Mouse (Mus musculus) cerebellum, adult 2 months (tissue): ENCODE results near the gene Smim7. TPM values are rescaled to one million over a fixed set of nuclear protein-coding genes. Genes with fewer than 3 reads are reported as not detected.

Experiments used
- DNase-seq, 2 experiments: peaks; one replicate each; pipeline ENCODE4 v3.0.0; 2021
- H3K27ac ChIP-seq: fragments of 200-500 bp; 2 replicates; pipeline ENCODE4 v1.5.1; 2012; ENCODE audit warnings: low read length, control low read depth, inconsistent platforms; ENCODE audit not compliant: insufficient read depth
- H3K27me3 ChIP-seq: fragments of 200-500 bp; 2 replicates; pipeline ENCODE4 v1.6.1; 2012; ENCODE audit warnings: inconsistent platforms, mild to moderate bottlenecking, low read length, moderate library complexity; ENCODE audit not compliant: control insufficient read depth, insufficient read depth
- H3K4me1 ChIP-seq: fragments of 200-500 bp; 2 replicates; pipeline ENCODE4 v1.6.1; 2011; ENCODE audit warnings: low read length; ENCODE audit not compliant: control insufficient read depth, insufficient read depth
- H3K4me3 ChIP-seq: fragments of 200-500 bp; replicated peaks from 2 replicates; pipeline ENCODE3; 2011; ENCODE audit warnings: mild to moderate bottlenecking, low read depth, low read length, control low read depth; ENCODE audit not compliant: insufficient read depth
- CTCF ChIP-seq: fragments of 200-500 bp; IDR thresholded peaks from 2 replicates; pipeline ENCODE4 v1.5.1; 2011; ENCODE audit warnings: low read depth, mild to moderate bottlenecking, control low read depth, low read length, moderate library complexity, borderline replicate concordance; ENCODE audit not compliant: insufficient read depth
- POLR2A ChIP-seq: fragments of 200-500 bp; IDR thresholded peaks from 2 replicates; pipeline ENCODE4 v1.6.1; 2011; ENCODE audit warnings: low read length, control low read depth, borderline replicate concordance; ENCODE audit not compliant: insufficient read depth
- WGBS: fragments of 180-500 bp; shearing (Covaris S2); methylation state at CpG from one replicate; pipeline ENCODE4 v1.1.7; 2018; 5-methylcytosine and 5-hydroxymethylcytosine counted together
- polyA plus RNA-seq: library from polyadenylated mRNA; depleted of rRNA; stranded (reverse); fragments of >200 nt; gene quantifications from 2 replicates; pipeline ENCODE4 v1.2.3, GENCODE M21; 2012

The Smim7 gene
- polyA plus RNA-seq, 1 experiment = 72.3 TPM

GRCm38 (mm10) chr8:72561111-72561689, 9.7 kb downstream of the Smim7 start:
- H3K4me1 ChIP-seq = no peaks in the 10 kb centered on the region
- no peak overlapping the region for H3K4me3 ChIP-seq
- 83% methylated on average over 1 of the region's 1 CpGs for WGBS
- no peak for DNase-seq
- H3K27ac ChIP-seq = no peak overlapping the region
- no peaks in the 10 kb centered on the region for H3K27me3 ChIP-seq
- TF ChIP-seq CTCF = no peak
- TF ChIP-seq POLR2A = no peak

- DNase-seq = no peak
- 62% methylated on average over 4 of the region's 4 CpGs for WGBS
- Histone ChIP-seq H3K27ac (no peak overlapping the region), H3K4me3 (no peak overlapping the region), H3K4me1 (no peaks in the 10 kb centered on the region), H3K27me3 (no peaks in the 10 kb centered on the region)
- TF ChIP-seq POLR2A = no peak
- no peak for TF ChIP-seq CTCF
Measured at GRCm38 (mm10) chr8:72555770-72556169, 15.1 kb downstream of the Smim7 start.

GRCm38 (mm10) chr8:72549314-72549892, 21.5 kb downstream of the Smim7 start:
- WGBS = 2% methylated on average over 5 of the region's 5 CpGs
- no peaks in the 10 kb centered on the region for H3K27me3 ChIP-seq
- no peaks in the 10 kb centered on the region for H3K4me1 ChIP-seq
- no peak overlapping the region for H3K27ac ChIP-seq
- H3K4me3 ChIP-seq = peak overlapping the region; percentile 78
- TF ChIP-seq CTCF = no peak
- no peak for TF ChIP-seq POLR2A
- peak in 1 of 2 experiments; percentile 19 for DNase-seq

GRCm38 (mm10) chr8:72548644-72549313, 22.1 kb downstream of the Smim7 start:
- Histone ChIP-seq H3K27me3 (no peaks in the 10 kb centered on the region), H3K4me3 (peak overlapping the region; percentile 78), H3K27ac (peak overlapping the region; percentile 18), H3K4me1 (no peaks in the 10 kb centered on the region)
- no peak for DNase-seq
- under 1% methylated on average over 45 of the region's 45 CpGs for WGBS
- TF ChIP-seq CTCF (no peak), POLR2A (no peak)

DNA sequence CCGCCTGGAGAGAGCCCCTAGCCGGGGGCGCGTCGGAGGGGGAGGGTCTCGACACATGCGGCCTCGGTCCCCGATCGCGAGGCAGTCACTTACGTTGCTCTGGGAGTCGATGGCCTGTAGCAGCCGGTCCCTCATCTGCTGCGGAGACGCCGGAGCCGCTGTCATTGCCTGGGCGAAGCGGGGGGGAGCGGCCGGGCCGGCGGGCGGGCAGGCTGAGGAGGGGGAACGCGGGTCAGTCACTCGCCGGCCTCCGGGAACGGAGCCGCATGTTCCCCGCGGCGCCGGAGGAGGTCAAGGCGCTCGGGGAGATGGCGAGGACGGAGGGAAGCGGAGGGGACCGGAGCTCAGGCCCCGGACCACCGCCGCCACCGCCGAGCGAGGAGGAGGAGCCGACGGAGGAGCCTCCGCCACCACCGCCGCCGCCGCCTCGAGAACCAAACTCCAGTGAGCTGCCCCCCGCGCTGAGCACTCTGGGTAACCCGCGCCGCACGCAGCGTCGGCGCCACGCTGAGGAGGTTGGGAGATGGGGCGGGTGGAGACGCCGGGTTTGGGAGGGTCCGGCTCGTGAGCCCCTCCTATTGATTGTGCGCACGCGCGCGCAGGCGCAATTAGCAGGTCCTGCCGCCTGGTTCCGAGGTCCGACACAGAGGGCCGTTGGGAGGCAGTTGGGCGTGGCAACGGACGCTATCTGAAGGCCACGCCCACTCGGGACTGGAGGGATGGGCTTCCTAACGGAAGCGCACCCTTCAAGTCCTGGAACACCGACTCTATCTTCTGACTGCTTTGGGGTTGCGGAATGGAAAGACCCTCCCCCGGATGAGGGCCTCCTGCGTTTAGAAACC, 22.9 kb downstream of the Smim7 start, which contains the start of gene Med26:
Gene Med26, minus strand, starts transcription at position 469 of the 842 bp plus-strand sequence.
- Histone ChIP-seq H3K4me1 (no peaks in the 10 kb centered on the region), H3K27ac (peak within 1 kb of the TSS; percentile 18), H3K4me3 (peak within 1 kb of the TSS; percentile 78), H3K27me3 (no peaks in the 10 kb centered on the region)
- TF ChIP-seq CTCF = no peak
- peak; percentile 56; the same call in 1 of the 2 replicates for TF ChIP-seq POLR2A
- DNase-seq = peak; percentile 97 to 99
- under 1% methylated on average over 91 of the region's 92 CpGs for WGBS

GRCm38 (mm10) chr8:72547122-72547801, 23.6 kb downstream of the Smim7 start:
- Histone ChIP-seq H3K4me1 (no peaks in the 10 kb centered on the region), H3K27me3 (no peaks in the 10 kb centered on the region), H3K27ac (peak overlapping the region; percentile 10; the same call in 1 of the 2 replicates), H3K4me3 (peak overlapping the region; percentile 78)
- TF ChIP-seq POLR2A (no peak), CTCF (no peak)
- peak in 1 of 2 experiments; percentile 46 for DNase-seq
- under 1% methylated on average over 27 of the region's 27 CpGs for WGBS

GRCm38 (mm10) chr8:72539234-72539633, 31.7 kb downstream of the Smim7 start:
- Histone ChIP-seq H3K27ac (no peak overlapping the region), H3K4me1 (peaks cover 20% of the 10 kb centered on the region; the same call in 1 of the 2 replicates), H3K27me3 (no peaks in the 10 kb centered on the region), H3K4me3 (no peak overlapping the region)
- peak; percentile 24; the same call in 1 of the 2 replicates for TF ChIP-seq CTCF
- TF ChIP-seq POLR2A = no peak
- DNase-seq = no peak
